Mouse (Mus musculus) bone marrow, adult 2 months (tissue): ENCODE results near the gene Psmb5. TPM values are rescaled to one million over a fixed set of nuclear protein-coding genes. Genes with fewer than 3 reads are reported as not detected.
"Not testable (repeated sequence)": the region's sequence is repeated elsewhere in the genome, so short reads cannot be mapped to it uniquely, and the experiment has no call there.

Experiments used
- H3K27ac ChIP-seq: fragments of 200-500 bp; 2 replicates; pipeline ENCODE4 v1.5.1; 2012; ENCODE audit warnings: low read depth, mild to moderate bottlenecking, control low read depth, inconsistent platforms, low read length; ENCODE audit not compliant: control insufficient read depth, poor library complexity, insufficient read depth
- H3K4me1 ChIP-seq: fragments of 200-500 bp; 2 replicates; pipeline ENCODE4 v1.6.1; 2011; ENCODE audit warnings: low read length; ENCODE audit not compliant: control insufficient read depth, insufficient read depth
- H3K4me3 ChIP-seq: fragments of 200-500 bp; replicated peaks from 2 replicates; pipeline ENCODE3; 2011; ENCODE audit warnings: mild to moderate bottlenecking, low read depth, low read length, control low read depth; ENCODE audit not compliant: control insufficient read depth
- CTCF ChIP-seq: fragments of 200-500 bp; IDR thresholded peaks from 2 replicates; pipeline ENCODE4 v1.5.1; 2011; ENCODE audit warnings: low read length, control low read depth; ENCODE audit not compliant: control insufficient read depth, insufficient read depth
- POLR2A ChIP-seq: fragments of 200-500 bp; IDR thresholded peaks from 2 replicates; pipeline ENCODE4 v1.6.1; 2011; ENCODE audit warnings: low read depth, mild to moderate bottlenecking, control low read depth, low read length, borderline replicate concordance; ENCODE audit not compliant: control insufficient read depth
- WGBS: fragments of 180-500 bp; shearing (Covaris S2); methylation state at CpG from one replicate; pipeline ENCODE4 v1.1.7; 2018; 5-methylcytosine and 5-hydroxymethylcytosine counted together
- polyA plus RNA-seq: library from polyadenylated mRNA; stranded (reverse); fragments of >200 nt; gene quantifications from 2 replicates; pipeline ENCODE4 v1.2.4, GENCODE M21; 2011; ENCODE audit warnings: low replicate concordance; ENCODE audit not compliant: missing spikeins, insufficient read depth, insufficient read length

The Psmb5 gene
- polyA plus RNA-seq, 1 experiment: 91.4 TPM

DNA sequence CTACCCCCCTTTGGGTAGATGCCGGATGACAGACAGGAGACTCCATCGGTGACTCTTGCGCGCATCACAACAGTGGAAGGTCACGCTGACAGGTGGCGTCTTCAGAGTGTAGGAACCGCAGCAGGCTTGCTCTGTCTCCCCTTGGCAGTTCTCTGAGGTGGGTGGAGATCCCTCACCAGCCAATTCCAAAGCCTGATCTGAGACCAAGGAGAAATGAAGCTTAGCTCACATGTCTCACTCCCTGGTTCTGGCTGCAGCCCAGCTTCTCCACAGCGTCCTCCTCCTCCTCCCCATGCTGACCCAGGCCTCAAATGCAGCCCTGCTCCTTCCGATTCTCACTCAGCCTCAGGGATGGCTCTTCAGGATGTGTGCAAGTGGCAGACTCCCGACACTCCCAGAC is 7.2 kb upstream of the Psmb5 start:
- TF ChIP-seq POLR2A (no peak), CTCF (no peak)
- no peak overlapping the region for H3K27ac ChIP-seq
- no peaks in the 10 kb centered on the region; the same call in 1 of the 2 replicates for H3K4me1 ChIP-seq
- no peak overlapping the region for H3K4me3 ChIP-seq
- WGBS: 87% methylated on average over 10 of the region's 10 CpGs

GRCm38 (mm10) chr14:54623334-54623733 is 5.5 kb upstream of the Psmb5 start:
- Histone ChIP-seq H3K4me1 (no peaks in the 10 kb centered on the region; the same call in 1 of the 2 replicates), H3K27ac (no peak overlapping the region), H3K4me3 (no peak overlapping the region)
- 63% methylated on average over 6 of the region's 6 CpGs for WGBS
- no peak for TF ChIP-seq CTCF

- H3K27ac ChIP-seq: no peak within 1 kb of the TSS
- TF ChIP-seq CTCF: no peak
- no peak for TF ChIP-seq POLR2A
- no peaks in the 10 kb centered on the region; the same call in 1 of the 2 replicates for H3K4me1 ChIP-seq
- no peak within 1 kb of the TSS for H3K4me3 ChIP-seq
- 81% methylated on average over 1 of the region's 1 CpGs for WGBS
Measured at GRCm38 (mm10) chr14:54621133-54621532, 3.3 kb upstream of the Psmb5 start, which contains the start of gene Psmb11. TSS of gene Psmb11 (plus strand) at chr14:54621433.

DNA sequence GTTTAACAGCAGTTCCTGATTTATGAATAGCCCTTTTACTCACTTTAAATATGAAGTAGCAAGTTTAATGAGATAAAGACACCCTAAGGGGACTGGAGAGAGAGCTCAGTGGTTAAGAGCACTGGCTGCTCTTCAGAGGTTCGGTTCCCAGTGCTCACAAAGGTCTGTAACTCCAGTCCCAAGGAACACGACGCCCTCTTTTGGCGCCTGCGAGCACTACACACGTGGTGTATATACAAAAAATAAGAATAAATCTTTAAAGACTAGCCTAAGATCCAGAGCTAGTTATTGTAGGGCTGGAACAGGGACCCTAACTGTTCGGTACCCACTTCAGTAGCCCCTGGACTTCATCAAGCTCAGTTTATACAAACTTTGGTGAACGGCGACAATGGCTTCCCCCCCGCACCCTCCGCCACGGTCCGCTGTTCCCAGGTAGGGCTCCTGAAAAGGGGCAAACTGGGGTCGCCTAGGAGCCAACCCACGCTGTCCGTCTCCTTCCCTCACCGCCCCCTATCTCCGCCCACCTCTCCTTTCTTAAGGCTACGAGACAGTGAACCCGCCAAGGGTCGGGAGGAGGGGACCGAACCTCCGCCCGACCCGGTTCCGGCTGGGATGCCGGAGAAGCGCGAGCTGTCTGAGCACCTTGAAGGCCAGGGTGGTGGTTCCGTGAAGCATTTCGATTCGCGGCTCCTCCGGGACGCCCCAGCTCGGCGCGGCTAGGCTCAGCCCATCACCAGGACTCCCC is 498 bp downstream of the Psmb5 start:
- TF ChIP-seq CTCF (peak; percentile 12; the same call in 1 of the 2 replicates), POLR2A (no peak)
- H3K4me3 ChIP-seq: peak overlapping the region; percentile 80
- 2% methylated on average over 38 of the region's 38 CpGs for WGBS
- no peaks in the 10 kb centered on the region for H3K4me1 ChIP-seq
- H3K27ac ChIP-seq: peak overlapping the region; percentile 31

DNA sequence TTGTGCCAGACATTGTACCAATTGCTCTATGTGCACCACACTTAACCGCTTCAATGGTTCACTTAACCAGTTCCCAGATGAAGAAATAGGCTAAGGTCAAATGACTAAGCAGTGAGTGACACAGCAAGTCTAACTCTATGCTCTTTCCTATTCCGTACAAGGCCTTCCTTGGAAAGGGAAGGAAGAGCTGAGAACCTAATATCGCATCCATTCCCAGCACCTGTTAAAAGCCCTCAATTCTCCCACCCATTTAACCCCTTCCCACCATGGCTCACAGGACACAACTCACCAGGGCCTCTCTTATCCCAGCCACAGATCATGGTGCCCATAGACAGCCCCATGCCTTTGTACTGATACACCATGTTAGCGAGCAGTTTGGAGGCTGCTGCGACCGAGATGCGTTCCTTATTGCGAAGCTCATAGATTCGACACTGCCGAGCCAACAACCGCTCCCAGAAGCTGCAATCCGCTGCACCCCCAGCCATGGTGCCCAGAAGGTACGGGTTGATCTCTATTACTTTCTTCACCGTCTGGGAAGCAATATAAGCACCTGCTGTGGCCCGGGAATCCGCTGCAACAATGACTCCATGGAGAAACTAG is 1.5 kb downstream of the Psmb5 start:
- H3K4me3 ChIP-seq: no peak overlapping the region
- no peak overlapping the region for H3K27ac ChIP-seq
- H3K4me1 ChIP-seq: no peaks in the 10 kb centered on the region
- no peak for TF ChIP-seq CTCF
- TF ChIP-seq POLR2A: no peak
- WGBS: 83% methylated on average over 16 of the region's 16 CpGs

DNA sequence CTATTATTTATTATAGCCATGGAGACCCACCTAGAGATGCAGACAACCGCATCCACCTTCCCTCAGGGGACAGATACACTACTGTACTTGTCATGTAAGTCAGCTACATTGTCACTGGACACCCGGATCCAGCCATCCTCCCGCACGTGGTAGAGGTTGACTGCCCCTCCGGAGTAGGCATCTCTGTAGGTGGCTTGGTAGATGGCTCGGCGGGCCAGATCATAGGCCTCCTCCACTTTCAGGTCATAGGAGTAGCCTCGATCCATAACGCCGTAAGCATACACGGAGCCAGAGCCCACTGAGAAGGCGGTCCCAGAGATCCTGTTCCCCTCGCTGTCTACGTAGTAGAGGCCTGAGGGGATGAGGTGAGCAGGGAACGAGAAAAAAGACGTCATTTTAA is 3.7 kb downstream of the Psmb5 start:
- WGBS: 94% methylated on average over 16 of the region's 16 CpGs
- not testable (repeated sequence) for H3K4me3 ChIP-seq, H3K4me1 ChIP-seq, H3K27ac ChIP-seq

DNA sequence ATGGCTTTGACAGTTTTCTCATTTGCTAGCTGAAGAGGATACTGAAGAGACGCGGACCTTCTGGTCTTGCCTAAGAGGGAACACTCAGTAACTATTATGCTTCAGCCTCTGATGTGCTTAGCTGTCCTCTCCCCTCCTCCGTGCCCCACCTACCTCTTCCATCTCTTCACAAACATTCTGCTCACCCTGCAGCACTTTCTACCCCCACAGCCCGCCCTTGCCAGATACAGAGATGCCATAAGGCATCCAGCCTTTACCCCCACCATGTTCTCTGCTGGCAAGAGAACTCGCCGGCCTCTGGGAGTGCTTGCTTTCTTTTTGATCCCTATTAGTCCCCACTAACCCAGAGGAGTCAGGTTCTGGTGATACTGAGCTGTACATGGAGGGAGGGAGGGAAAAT is 7.2 kb downstream of the Psmb5 start:
- Histone ChIP-seq H3K27ac (no peak overlapping the region), H3K4me3 (no peak overlapping the region), H3K4me1 (no peaks in the 10 kb centered on the region; the same call in 1 of the 2 replicates)
- WGBS: 90% methylated on average over 6 of the region's 6 CpGs
- no peak for TF ChIP-seq CTCF
- TF ChIP-seq POLR2A: no peak

- no peaks in the 10 kb centered on the region; the same call in 1 of the 2 replicates for H3K4me1 ChIP-seq
- H3K4me3 ChIP-seq: no peak overlapping the region
- no peak overlapping the region for H3K27ac ChIP-seq
- TF ChIP-seq POLR2A (no peak), CTCF (peak; percentile 49)
- 53% methylated on average over 4 of the region's 4 CpGs for WGBS
Measured at GRCm38 (mm10) chr14:54609962-54610361, 7.9 kb downstream of the Psmb5 start.

DNA sequence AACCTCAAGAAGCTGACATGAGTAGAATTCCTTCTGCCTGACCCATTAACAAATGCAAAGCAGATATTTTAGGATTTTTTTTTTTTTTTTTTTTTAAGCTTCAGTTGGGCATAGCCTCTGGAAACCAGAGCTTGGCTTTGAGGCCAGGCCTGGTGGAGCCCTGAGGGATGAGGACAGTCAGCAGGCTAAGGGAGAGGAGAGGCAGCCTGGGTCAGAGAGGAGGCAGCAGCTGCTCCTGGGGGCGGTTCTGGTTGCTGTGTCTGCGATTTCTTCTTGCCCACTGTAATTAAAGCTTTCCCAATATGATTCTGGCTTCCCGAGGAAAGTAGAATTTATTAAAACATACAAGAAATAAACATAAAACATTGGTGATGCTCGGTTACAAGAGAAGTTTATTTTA is 8.6 kb downstream of the Psmb5 start:
- WGBS: 80% methylated on average over 4 of the region's 4 CpGs
- no peak overlapping the region for H3K4me3 ChIP-seq
- TF ChIP-seq CTCF (no peak), POLR2A (no peak)
- no peak overlapping the region for H3K27ac ChIP-seq
- no peaks in the 10 kb centered on the region; the same call in 1 of the 2 replicates for H3K4me1 ChIP-seq
